ENCODE assay signal across 16 mouse cellular contexts in genomic region chr9:34921941-34922340, GRCm38 (mm10).
DNase-seq lines count a peak whose midpoint lies in the region; ATAC-seq and TF ChIP-seq lines count a peak whose summit lies in the region.
"Had no signal": no experiment of that assay in that cellular context is flagged by ENCODE, and none has a peak within 500 bp of the region (broad histone marks: within the 10 kb centered on the region; RNA-seq: fewer than 3 reads in every experiment).

No protein-coding gene starts in this region.

- H3K79me2 ChIP-seq in C2C12 (ENCODE audit: control insufficient read depth, insufficient read depth): no peaks in the 10 kb centered on the region

- no peak overlapping the region for H3K4me3 ChIP-seq in forebrain, embryonic 13.5 days
- no peak overlapping the region for H3K4me3 ChIP-seq in forebrain, postnatal 0 days (ENCODE audit: low read depth, low read length)
- H3K4me3 ChIP-seq in kidney, adult 2 months (ENCODE audit: insufficient read depth, low read depth, low read length): no peak overlapping the region
- no peak overlapping the region for H3K4me3 ChIP-seq in kidney, embryonic 14.5 days (ENCODE audit: low read length)
- no peak overlapping the region for H3K4me3 ChIP-seq in C2C12 (ENCODE audit: insufficient read depth, poor library complexity, severe bottlenecking)
- H3K4me3 ChIP-seq: embryonic facial prominence, embryonic 15.5 days; heart, embryonic 13.5 days; hindbrain, embryonic 10.5 days; limb, embryonic 12.5 days had no signal

- no peak overlapping the region for H3K4me2 ChIP-seq in forebrain, embryonic 13.5 days
- no peak overlapping the region for H3K4me2 ChIP-seq in forebrain, postnatal 0 days (ENCODE audit: low read depth)
- no peak overlapping the region for H3K4me2 ChIP-seq in kidney, embryonic 14.5 days (replicated peaks; ENCODE audit: low read depth, low read length)
- H3K4me2 ChIP-seq: embryonic facial prominence, embryonic 15.5 days; heart, embryonic 13.5 days; limb, embryonic 12.5 days had no signal

- no peak overlapping the region for H3K27ac ChIP-seq in forebrain, embryonic 13.5 days
- H3K27ac ChIP-seq in forebrain, postnatal 0 days (ENCODE audit: low read depth, low read length): no peak overlapping the region
- H3K27ac ChIP-seq in kidney, adult 2 months (ENCODE audit: insufficient read depth, low read depth, low read length): no peak overlapping the region
- H3K27ac ChIP-seq in kidney, embryonic 14.5 days (ENCODE audit: low read depth, low read length): no peak overlapping the region
- H3K27ac ChIP-seq: embryonic facial prominence, embryonic 15.5 days; heart, embryonic 13.5 days; hindbrain, embryonic 10.5 days; limb, embryonic 12.5 days; stomach, postnatal 0 days had no signal

- no peaks in the 10 kb centered on the region for H3K79me3 ChIP-seq in C2C12 (ENCODE audit: low read depth)

- H3K27me3 ChIP-seq in forebrain, embryonic 13.5 days: no peaks in the 10 kb centered on the region
- no peaks in the 10 kb centered on the region for H3K27me3 ChIP-seq in forebrain, postnatal 0 days (ENCODE audit: insufficient read depth, low read length)
- H3K27me3 ChIP-seq in kidney, adult 2 months (replicated peaks; ENCODE audit: control insufficient read depth, insufficient read depth, low read length): no peaks in the 10 kb centered on the region
- no peaks in the 10 kb centered on the region for H3K27me3 ChIP-seq in kidney, embryonic 14.5 days (ENCODE audit: control insufficient read depth, insufficient read depth, low read length)
- no peaks in the 10 kb centered on the region for H3K27me3 ChIP-seq in C2C12 (ENCODE audit: control insufficient read depth, insufficient read depth, insufficient read length)
- H3K27me3 ChIP-seq: embryonic facial prominence, embryonic 15.5 days; heart, embryonic 13.5 days had no signal

- no peak for DNase-seq in forebrain, postnatal 0 days
- peak; percentile 13 for DNase-seq in kidney, adult 2 months
- DNase-seq in brain, adult 2 months (ENCODE audit: low read depth, low spot score): peak; percentile 63
- no peak for DNase-seq in urinary bladder, postnatal 4 days (ENCODE audit: low spot score in 2 of 2)
- no peak for DNase-seq in gastrocnemius, adult 8-10 months (ENCODE audit: low spot score in 2 of 2)
- DNase-seq: lung, postnatal 14 days; right cerebral cortex, adult 18-20 months; thymus, postnatal 25 days had no signal

- no peak overlapping the region for H3K9ac ChIP-seq in forebrain, embryonic 13.5 days
- H3K9ac ChIP-seq in forebrain, postnatal 0 days: no peak overlapping the region
- H3K9ac ChIP-seq in kidney, embryonic 14.5 days (ENCODE audit: low read depth, low read length): no peak overlapping the region
- H3K9ac ChIP-seq: embryonic facial prominence, embryonic 15.5 days; heart, embryonic 13.5 days; limb, embryonic 12.5 days had no signal

- ATAC-seq in forebrain, embryonic 13.5 days: peak; percentile 26; the same call in 1 of the 2 replicates
- ATAC-seq in forebrain, postnatal 0 days: no peak
- ATAC-seq in kidney, embryonic 14.5 days (ENCODE audit: low FRiP score, low TSS enrichment): no peak

- H3ac ChIP-seq in C2C12 (ENCODE audit: control insufficient read depth, insufficient read length, low read depth): no peak overlapping the region

- H3K9me3 ChIP-seq in forebrain, embryonic 13.5 days (replicated peaks): no peaks in the 10 kb centered on the region
- H3K9me3 ChIP-seq in forebrain, postnatal 0 days (ENCODE audit: low read length): no peaks in the 10 kb centered on the region
- H3K9me3 ChIP-seq in kidney, embryonic 14.5 days (ENCODE audit: control insufficient read depth, low read length): no peaks in the 10 kb centered on the region
- H3K9me3 ChIP-seq: embryonic facial prominence, embryonic 15.5 days; heart, embryonic 13.5 days; hindbrain, embryonic 10.5 days; limb, embryonic 12.5 days had no signal

- TF ChIP-seq CTCF in forebrain, postnatal 0 days (IDR thresholded peaks at IDR 0.05; ENCODE audit: low read depth): no peak
- TF ChIP-seq CTCF in kidney, adult 2 months (conservative IDR thresholded peaks at IDR 0.05; ENCODE audit: insufficient read depth, insufficient read length, low read depth, low read length): no peak
- TF ChIP-seq CTCF in C2C12 (IDR thresholded peaks at IDR 0.05; ENCODE audit: control insufficient read depth, insufficient read depth, insufficient read length): no peak

- H3K36me3 ChIP-seq in forebrain, embryonic 13.5 days (ENCODE audit: poor library complexity, severe bottlenecking): no peaks in the 10 kb centered on the region
- no peaks in the 10 kb centered on the region for H3K36me3 ChIP-seq in forebrain, postnatal 0 days (ENCODE audit: insufficient read depth)
- H3K36me3 ChIP-seq in kidney, adult 2 months (ENCODE audit: control insufficient read depth, insufficient read depth, low read length): no peaks in the 10 kb centered on the region
- H3K36me3 ChIP-seq in kidney, embryonic 14.5 days (ENCODE audit: control insufficient read depth, insufficient read depth, low read length): no peaks in the 10 kb centered on the region
- no peaks in the 10 kb centered on the region for H3K36me3 ChIP-seq in C2C12 (ENCODE audit: control insufficient read depth, insufficient read depth)
- H3K36me3 ChIP-seq: embryonic facial prominence, embryonic 15.5 days; heart, embryonic 13.5 days; hindbrain, embryonic 10.5 days; limb, embryonic 12.5 days had no signal

- WGBS in forebrain, embryonic 13.5 days: 71% methylated on average over 1 of the region's 1 CpGs
- 54% methylated on average over 1 of the region's 1 CpGs for WGBS in forebrain, postnatal 0 days
- WGBS in kidney, adult 2 months: 94% methylated on average over 1 of the region's 1 CpGs
- WGBS in kidney, embryonic 14.5 days: 93% methylated on average over 1 of the region's 1 CpGs

- peaks cover 39% of the 10 kb centered on the region for H3K4me1 ChIP-seq in forebrain, embryonic 13.5 days
- H3K4me1 ChIP-seq in forebrain, postnatal 0 days (ENCODE audit: insufficient read depth): peaks cover 9% of the 10 kb centered on the region
- no peaks in the 10 kb centered on the region for H3K4me1 ChIP-seq in kidney, adult 2 months (ENCODE audit: control insufficient read depth, insufficient read depth, low read length)
- H3K4me1 ChIP-seq in kidney, embryonic 14.5 days (ENCODE audit: control insufficient read depth, insufficient read depth, low read length): no peaks in the 10 kb centered on the region
- H3K4me1 ChIP-seq: embryonic facial prominence, embryonic 15.5 days; heart, embryonic 13.5 days had no signal

- TF ChIP-seq POLR2A in kidney, adult 2 months (IDR thresholded peaks at IDR 0.05; ENCODE audit: low read depth, low read length): no peak

TF ChIP-seq in C2C12, 6 proteins besides CTCF, POLR2A, EP300 and RAD21:
- peak; percentile 35 for TF ChIP-seq CEBPB (IDR thresholded peaks at IDR 0.05; ENCODE audit: low read depth)
- TF ChIP-seq USF1 (IDR thresholded peaks at IDR 0.05; ENCODE audit: low read depth): no peak

Comparison
In these comparisons a context has a peak if more than half of its experiments do, and no peak if none do; other contexts are left out.
1. DNase-seq: peak in kidney, adult 2 months (single experiment) and brain, adult 2 months (single experiment); none in forebrain, postnatal 0 days (single experiment), urinary bladder, postnatal 4 days (0 of 2) and gastrocnemius, adult 8-10 months (0 of 2).